Mouse (Mus musculus) limb, embryonic 15.5 days (tissue): ENCODE data around the gene Myo3b. TPM values are rescaled to one million over a fixed set of nuclear protein-coding genes. Genes with fewer than 3 reads are reported as not detected.

Experiments used
- ATAC-seq: fragments of 200-750 bp; cut with Nextera tagmentation; 2 replicates; pipeline ENCODE4 v1.8.0; 2017; ENCODE audit warnings: low read depth, moderate TSS enrichment; ENCODE audit not compliant: insufficient number of reproducible peaks, low FRiP score, low TSS enrichment
- H3K27ac ChIP-seq: fragments of 300-500 bp; sonication (generic); 2 replicates; pipeline ENCODE4 v1.5.1; 2015; ENCODE audit warnings: moderate library complexity, mild to moderate bottlenecking, inconsistent platforms
- H3K27me3 ChIP-seq: fragments of 300-500 bp; sonication (generic); 2 replicates; pipeline ENCODE4 v1.6.1; 2015; ENCODE audit warnings: inconsistent platforms
- H3K36me3 ChIP-seq: fragments of 300-500 bp; sonication (generic); 2 replicates; pipeline ENCODE4 v1.6.1; 2015; ENCODE audit warnings: inconsistent platforms
- H3K4me1 ChIP-seq: fragments of 300-500 bp; sonication (generic); 2 replicates; pipeline ENCODE4 v1.6.1; 2015; ENCODE audit warnings: inconsistent platforms
- H3K4me2 ChIP-seq: fragments of 300-500 bp; sonication (generic); 2 replicates; pipeline ENCODE4 v1.6.1; 2015; ENCODE audit warnings: mild to moderate bottlenecking, inconsistent platforms
- H3K4me3 ChIP-seq: fragments of 300-500 bp; sonication (generic); 2 replicates; pipeline ENCODE4 v1.5.1; 2015; ENCODE audit warnings: mild to moderate bottlenecking, inconsistent platforms
- H3K9ac ChIP-seq: fragments of 300-500 bp; sonication (generic); 2 replicates; pipeline ENCODE4 v1.6.1; 2015; ENCODE audit warnings: inconsistent platforms
- H3K9me3 ChIP-seq: fragments of 300-500 bp; sonication (generic); 2 replicates; pipeline ENCODE4 v1.6.1; 2016; ENCODE audit warnings: inconsistent platforms
- WGBS: fragments of 180-500 bp; shearing (Covaris S2); methylation state at CpG from one replicate; pipeline ENCODE4 v1.1.7; 2015; 5-methylcytosine and 5-hydroxymethylcytosine counted together
- polyA plus RNA-seq: library from polyadenylated mRNA; unstranded; fragments of >200 nt; fragmentation: Nextera tagmentation; extraction: Ambion mirVana; gene quantifications from 2 replicates; pipeline ENCODE4 v1.2.1, GENCODE M21; 2015

Myo3b gene
- polyA plus RNA-seq, 1 experiment from 2014 or later: not detected

- Histone ChIP-seq H3K27ac (no peak overlapping the region), H3K9me3 (no peaks in the 10 kb centered on the region), H3K4me2 (no peak overlapping the region), H3K27me3 (no peaks in the 10 kb centered on the region), H3K9ac (no peak overlapping the region), H3K4me1 (no peaks in the 10 kb centered on the region), H3K4me3 (no peak overlapping the region), H3K36me3 (no peaks in the 10 kb centered on the region)
- 56% methylated on average over 13 of the region's 13 CpGs for WGBS
- ATAC-seq: no peak
Observed at GRCm38 (mm10) chr2:70412315-70412714, 373.4 kb downstream of the Myo3b start.

GRCm38 (mm10) chr2:70414386-70414785 is 375.5 kb downstream of the Myo3b start:
- ATAC-seq: no peak
- H3K4me1 ChIP-seq: no peaks in the 10 kb centered on the region

GRCm38 (mm10) chr2:70415521-70415920 is 376.6 kb downstream of the Myo3b start:
- no peak for ATAC-seq
- 91% methylated on average over 1 of the region's 1 CpGs for WGBS
- Histone ChIP-seq H3K9me3 (no peaks in the 10 kb centered on the region), H3K4me3 (no peak overlapping the region), H3K27ac (no peak overlapping the region), H3K9ac (no peak overlapping the region), H3K4me2 (no peak overlapping the region), H3K4me1 (no peaks in the 10 kb centered on the region), H3K27me3 (no peaks in the 10 kb centered on the region), H3K36me3 (no peaks in the 10 kb centered on the region)

More at GRCm38 (mm10) chr2:70414386-70414785, 375.5 kb downstream of the Myo3b start:
- Histone ChIP-seq H3K4me3 (no peak overlapping the region), H3K36me3 (no peaks in the 10 kb centered on the region), H3K4me2 (no peak overlapping the region), H3K9ac (no peak overlapping the region), H3K9me3 (no peaks in the 10 kb centered on the region), H3K27me3 (no peaks in the 10 kb centered on the region), H3K27ac (no peak overlapping the region)
- WGBS: 81% methylated on average over 1 of the region's 1 CpGs

- Histone ChIP-seq H3K27me3 (no peaks in the 10 kb centered on the region), H3K4me3 (no peak overlapping the region), H3K4me1 (no peaks in the 10 kb centered on the region), H3K36me3 (no peaks in the 10 kb centered on the region), H3K9me3 (no peaks in the 10 kb centered on the region), H3K4me2 (no peak overlapping the region), H3K27ac (no peak overlapping the region), H3K9ac (no peak overlapping the region)
- 81% methylated on average over 6 of the region's 6 CpGs for WGBS
- no peak for ATAC-seq
Observed at GRCm38 (mm10) chr2:70419336-70419735, 380.4 kb downstream of the Myo3b start.

- Histone ChIP-seq H3K4me3 (no peak overlapping the region), H3K36me3 (no peaks in the 10 kb centered on the region), H3K27me3 (no peaks in the 10 kb centered on the region), H3K4me2 (no peak overlapping the region), H3K9ac (no peak overlapping the region), H3K9me3 (no peaks in the 10 kb centered on the region), H3K4me1 (no peaks in the 10 kb centered on the region), H3K27ac (no peak overlapping the region)
- 74% methylated on average over 13 of the region's 13 CpGs for WGBS
- no peak for ATAC-seq
Observed at GRCm38 (mm10) chr2:70421144-70421874, 382.4 kb downstream of the Myo3b start.

- no peak overlapping the region for H3K27ac ChIP-seq
- no peaks in the 10 kb centered on the region for H3K4me1 ChIP-seq
- H3K4me2 ChIP-seq: no peak overlapping the region
- WGBS: 24% methylated on average over 11 of the region's 11 CpGs
- no peak overlapping the region for H3K9ac ChIP-seq
- no peak overlapping the region for H3K4me3 ChIP-seq
- no peaks in the 10 kb centered on the region for H3K36me3 ChIP-seq
- ATAC-seq: no peak
- H3K9me3 ChIP-seq: no peaks in the 10 kb centered on the region
- H3K27me3 ChIP-seq: no peaks in the 10 kb centered on the region
Observed at GRCm38 (mm10) chr2:70425611-70426010, 386.7 kb downstream of the Myo3b start.

- H3K4me3 ChIP-seq: no peak overlapping the region
- H3K27me3 ChIP-seq: peaks cover 12% of the 10 kb centered on the region; the same call in 1 of the 2 replicates
- no peaks in the 10 kb centered on the region for H3K36me3 ChIP-seq
- peaks cover 7% of the 10 kb centered on the region; the same call in 1 of the 2 replicates for H3K4me1 ChIP-seq
- no peak overlapping the region for H3K9ac ChIP-seq
- no peak for ATAC-seq
- H3K4me2 ChIP-seq: no peak overlapping the region
- H3K27ac ChIP-seq: no peak overlapping the region
- 3% methylated on average over 4 of the region's 4 CpGs for WGBS
- H3K9me3 ChIP-seq: no peaks in the 10 kb centered on the region
Observed at GRCm38 (mm10) chr2:70443035-70443434, 404.1 kb downstream of the Myo3b start.

- H3K4me1 ChIP-seq: peaks cover 7% of the 10 kb centered on the region; the same call in 1 of the 2 replicates
- peaks cover 12% of the 10 kb centered on the region; the same call in 1 of the 2 replicates for H3K27me3 ChIP-seq
- no peak overlapping the region for H3K9ac ChIP-seq
- H3K4me3 ChIP-seq: no peak overlapping the region
- 5% methylated on average over 7 of the region's 7 CpGs for WGBS
- H3K27ac ChIP-seq: no peak overlapping the region
- no peak for ATAC-seq
- H3K9me3 ChIP-seq: no peaks in the 10 kb centered on the region
- H3K36me3 ChIP-seq: no peaks in the 10 kb centered on the region
- no peak overlapping the region for H3K4me2 ChIP-seq
Observed at GRCm38 (mm10) chr2:70444141-70444540, 405.2 kb downstream of the Myo3b start.

- Histone ChIP-seq H3K4me2 (peak overlapping the region; percentile 30; the same call in 1 of the 2 replicates), H3K9ac (no peak overlapping the region), H3K4me1 (no peaks in the 10 kb centered on the region), H3K4me3 (peak overlapping the region; percentile 19; the same call in 1 of the 2 replicates), H3K9me3 (no peaks in the 10 kb centered on the region), H3K36me3 (no peaks in the 10 kb centered on the region), H3K27me3 (no peaks in the 10 kb centered on the region), H3K27ac (no peak overlapping the region)
- ATAC-seq: no peak
- WGBS: 7% methylated on average over 12 of the region's 12 CpGs
Observed at GRCm38 (mm10) chr2:70456205-70456604, 417.3 kb downstream of the Myo3b start.

- no peak for ATAC-seq
- H3K27me3 ChIP-seq: peaks cover 11% of the 10 kb centered on the region; the same call in 1 of the 2 replicates
- no peaks in the 10 kb centered on the region for H3K4me1 ChIP-seq
- no peak overlapping the region for H3K27ac ChIP-seq
- H3K9me3 ChIP-seq: no peaks in the 10 kb centered on the region
- H3K36me3 ChIP-seq: no peaks in the 10 kb centered on the region
- H3K9ac ChIP-seq: no peak overlapping the region
- no peak overlapping the region for H3K4me3 ChIP-seq
- no peak overlapping the region for H3K4me2 ChIP-seq
- 69% methylated on average over 1 of the region's 1 CpGs for WGBS
Observed at GRCm38 (mm10) chr2:70463606-70464005, 424.7 kb downstream of the Myo3b start.

- H3K27me3 ChIP-seq: peaks cover 77% of the 10 kb centered on the region
- no peak overlapping the region for H3K4me2 ChIP-seq
- H3K27ac ChIP-seq: no peak overlapping the region
- H3K4me1 ChIP-seq: peaks cover 39% of the 10 kb centered on the region
- WGBS: 18% methylated on average over 5 of the region's 5 CpGs
- H3K9ac ChIP-seq: no peak overlapping the region
- H3K4me3 ChIP-seq: no peak overlapping the region
- ATAC-seq: no peak
- no peaks in the 10 kb centered on the region for H3K36me3 ChIP-seq
- H3K9me3 ChIP-seq: no peaks in the 10 kb centered on the region
Observed at GRCm38 (mm10) chr2:70471136-70471535, 432.2 kb downstream of the Myo3b start.

GRCm38 (mm10) chr2:70471861-70472620 is 433.1 kb downstream of the Myo3b start:
- H3K4me1 ChIP-seq: peaks cover 48% of the 10 kb centered on the region
- peaks cover 77% of the 10 kb centered on the region for H3K27me3 ChIP-seq
- H3K36me3 ChIP-seq: no peaks in the 10 kb centered on the region
- no peak overlapping the region for H3K9ac ChIP-seq
- peak overlapping the region; percentile 81 for H3K4me2 ChIP-seq
- no peak for ATAC-seq
- peak overlapping the region; percentile 41 for H3K4me3 ChIP-seq
- no peaks in the 10 kb centered on the region for H3K9me3 ChIP-seq
- WGBS: 1% methylated on average over 47 of the region's 48 CpGs
- H3K27ac ChIP-seq: no peak overlapping the region
